Mouse (Mus musculus) lung, embryonic 15.5 days (tissue): ENCODE measurements around the gene Psen1. TPM values are rescaled to one million over a fixed set of nuclear protein-coding genes. Genes with fewer than 3 reads are reported as not detected.

ENCODE experiments used
- ATAC-seq: fragments of 200-750 bp; cut with Nextera tagmentation; 2 replicates; pipeline ENCODE4 v1.8.0; 2017; ENCODE audit warnings: moderate number of reproducible peaks, borderline replicate concordance; ENCODE audit not compliant: low FRiP score, low TSS enrichment; ENCODE audit errors: extremely low read depth
- H3K27ac ChIP-seq: fragments of 300-500 bp; sonication (generic); 2 replicates; pipeline ENCODE4 v1.5.1; 2015; ENCODE audit warnings: moderate library complexity, mild to moderate bottlenecking, inconsistent platforms
- H3K27me3 ChIP-seq: fragments of 300-500 bp; sonication (generic); 2 replicates; pipeline ENCODE4 v1.6.1; 2015; ENCODE audit warnings: inconsistent platforms
- H3K36me3 ChIP-seq: fragments of 300-500 bp; sonication (generic); 2 replicates; pipeline ENCODE4 v1.6.1; 2015; ENCODE audit warnings: inconsistent platforms
- H3K4me1 ChIP-seq: fragments of 300-500 bp; sonication (generic); 2 replicates; pipeline ENCODE4 v1.6.1; 2015; ENCODE audit warnings: inconsistent platforms
- H3K4me2 ChIP-seq: fragments of 300-500 bp; sonication (generic); 2 replicates; pipeline ENCODE4 v1.6.1; 2015; ENCODE audit warnings: inconsistent platforms, mild to moderate bottlenecking, moderate library complexity
- H3K4me3 ChIP-seq: fragments of 300-500 bp; sonication (generic); 2 replicates; pipeline ENCODE4 v1.5.1; 2015; ENCODE audit warnings: mild to moderate bottlenecking, inconsistent platforms
- H3K9ac ChIP-seq: fragments of 300-500 bp; sonication (generic); 2 replicates; pipeline ENCODE4 v1.6.1; 2015; ENCODE audit warnings: inconsistent platforms
- H3K9me3 ChIP-seq: fragments of 300-500 bp; sonication (generic); 2 replicates; pipeline ENCODE4 v1.6.1; 2016; ENCODE audit warnings: inconsistent platforms
- WGBS: fragments of 180-500 bp; shearing (Covaris S2); methylation state at CpG from one replicate; pipeline ENCODE4 v1.1.7; 2015; 5-methylcytosine and 5-hydroxymethylcytosine counted together
- polyA plus RNA-seq: library from polyadenylated mRNA; unstranded; fragments of >200 nt; fragmentation: Nextera tagmentation; extraction: Ambion mirVana; gene quantifications from 2 replicates; pipeline ENCODE4 v1.2.1, GENCODE M21; 2015

Psen1 gene
- polyA plus RNA-seq, 1 experiment from 2014 or later, result 51.7 TPM

DNA sequence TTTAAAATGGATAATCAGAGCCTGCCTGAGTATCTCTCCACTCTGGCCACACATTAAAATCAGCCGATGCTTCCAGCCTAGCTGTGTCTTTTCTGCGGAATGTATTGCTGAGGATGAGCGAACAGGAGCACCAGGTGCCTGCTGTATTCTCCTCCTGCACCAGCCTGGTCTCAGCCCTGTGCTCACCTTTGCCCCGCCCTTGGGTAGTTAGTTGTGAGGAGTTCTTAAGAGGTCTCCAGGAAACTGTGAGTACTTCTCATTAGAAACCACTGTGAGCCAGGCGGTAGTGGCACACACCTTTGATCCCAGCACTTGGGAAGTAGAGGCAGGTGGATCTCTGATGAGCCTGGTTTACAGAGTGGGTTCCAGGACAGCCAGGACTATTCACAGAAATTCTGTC lies 44.3 kb downstream of the Psen1 start:
- no peak overlapping the region for H3K9ac ChIP-seq
- no peaks in the 10 kb centered on the region for H3K4me1 ChIP-seq
- no peak overlapping the region for H3K27ac ChIP-seq
- no peak overlapping the region for H3K4me3 ChIP-seq
- no peak for ATAC-seq
- H3K36me3 ChIP-seq, result peaks cover 82% of the 10 kb centered on the region
- H3K4me2 ChIP-seq, result no peak overlapping the region
- H3K9me3 ChIP-seq, result no peaks in the 10 kb centered on the region
- WGBS, result 89% methylated on average over 5 of the region's 5 CpGs
- no peaks in the 10 kb centered on the region for H3K27me3 ChIP-seq

DNA sequence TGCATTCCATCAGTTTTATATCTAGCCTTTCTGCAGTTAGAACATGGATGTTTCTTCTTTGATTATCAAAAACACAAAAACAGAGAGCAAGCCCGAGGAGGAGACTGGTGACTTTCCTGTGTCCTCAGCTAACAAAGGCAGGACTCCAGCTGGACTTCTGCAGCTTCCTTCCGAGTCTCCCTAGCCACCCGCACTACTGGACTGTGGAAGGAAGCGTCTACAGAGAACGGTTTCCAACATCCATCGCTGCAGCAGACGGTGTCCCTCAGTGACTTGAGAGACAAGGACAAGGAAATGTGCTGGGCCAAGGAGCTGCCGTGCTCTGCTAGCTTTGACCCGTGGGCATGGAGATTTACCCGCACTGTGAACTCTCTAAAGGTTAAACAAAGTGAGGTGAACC lies 46.1 kb downstream of the Psen1 start:
- H3K9me3 ChIP-seq, result no peaks in the 10 kb centered on the region
- no peak overlapping the region for H3K4me3 ChIP-seq
- H3K4me1 ChIP-seq, result no peaks in the 10 kb centered on the region
- peaks cover 66% of the 10 kb centered on the region for H3K36me3 ChIP-seq
- WGBS, result 86% methylated on average over 10 of the region's 10 CpGs
- no peak for ATAC-seq
- no peaks in the 10 kb centered on the region for H3K27me3 ChIP-seq
- no peak overlapping the region for H3K27ac ChIP-seq
- H3K9ac ChIP-seq, result no peak overlapping the region
- H3K4me2 ChIP-seq, result no peak overlapping the region

DNA sequence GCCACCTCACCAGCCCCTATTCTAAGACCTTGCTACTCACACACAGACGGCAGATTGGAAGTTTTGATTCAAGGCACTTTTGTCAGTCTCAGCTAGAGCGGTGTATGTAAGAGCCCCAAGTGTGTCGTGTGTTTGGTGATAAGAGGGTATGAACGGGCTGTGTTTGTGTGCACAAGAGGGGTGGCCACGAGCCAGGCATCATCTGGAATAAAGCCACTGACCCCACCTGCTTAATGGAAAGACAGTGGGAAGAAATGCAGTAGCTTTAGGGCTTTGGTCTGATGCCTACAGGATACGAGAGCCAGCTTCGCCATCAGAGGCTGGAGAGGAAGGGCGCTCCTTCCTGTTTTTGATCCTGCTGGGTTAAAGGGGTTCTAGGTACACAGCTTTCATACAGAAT lies 48.3 kb downstream of the Psen1 start:
- no peak for ATAC-seq
- H3K27me3 ChIP-seq, result no peaks in the 10 kb centered on the region
- 65% methylated on average over 8 of the region's 8 CpGs for WGBS
- peaks cover 48% of the 10 kb centered on the region for H3K36me3 ChIP-seq
- H3K4me2 ChIP-seq, result no peak overlapping the region
- H3K9ac ChIP-seq, result no peak overlapping the region
- no peaks in the 10 kb centered on the region for H3K4me1 ChIP-seq
- H3K27ac ChIP-seq, result no peak overlapping the region
- H3K4me3 ChIP-seq, result no peak overlapping the region
- no peaks in the 10 kb centered on the region for H3K9me3 ChIP-seq

DNA sequence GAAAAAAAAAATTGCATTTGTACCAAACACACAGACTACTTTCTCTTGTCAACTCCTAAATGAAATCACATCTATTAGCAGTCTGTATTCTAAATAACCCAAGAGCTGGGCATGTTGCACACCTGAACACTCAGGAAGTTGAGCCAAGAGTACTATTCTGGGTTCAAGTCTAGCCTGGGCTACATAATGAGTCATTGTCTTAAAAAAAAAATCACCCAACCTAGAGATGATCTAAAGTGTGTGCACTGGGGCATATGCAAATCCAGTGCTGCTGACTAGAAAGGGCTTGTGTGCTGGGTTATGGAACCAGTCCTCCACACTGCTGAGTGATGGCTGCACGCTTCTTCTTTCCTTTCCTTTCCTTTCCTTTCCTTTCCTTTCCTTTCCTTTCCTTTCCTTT lies 50.7 kb downstream of the Psen1 start:
- WGBS, result 93% methylated on average over 1 of the region's 1 CpGs
- no peak overlapping the region for H3K27ac ChIP-seq
- no peaks in the 10 kb centered on the region for H3K27me3 ChIP-seq

DNA sequence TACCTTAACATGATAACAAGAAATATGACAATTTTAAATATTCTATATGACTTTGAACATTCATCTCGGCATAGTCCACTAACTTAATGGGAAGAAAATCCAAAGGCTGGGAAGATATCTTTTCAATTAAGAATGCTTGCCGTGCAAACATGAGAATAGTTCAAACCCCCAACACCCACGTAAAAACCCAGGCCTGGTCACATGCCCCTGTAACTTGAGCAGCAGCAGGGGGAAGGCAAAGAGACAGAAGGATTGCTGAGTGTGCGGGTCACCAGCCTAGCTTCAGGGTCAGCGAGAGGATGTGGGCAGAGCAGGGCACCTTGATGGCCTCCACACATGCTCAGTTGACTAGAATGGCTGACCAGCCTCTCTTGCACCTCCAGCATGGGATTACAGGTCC lies 53.8 kb downstream of the Psen1 start:
- Histone ChIP-seq H3K36me3 (peaks cover 2% of the 10 kb centered on the region; the same call in 1 of the 2 replicates), H3K4me2 (no peak overlapping the region), H3K27ac (no peak overlapping the region), H3K9me3 (no peaks in the 10 kb centered on the region), H3K9ac (no peak overlapping the region), H3K27me3 (no peaks in the 10 kb centered on the region), H3K4me3 (no peak overlapping the region), H3K4me1 (no peaks in the 10 kb centered on the region)
- WGBS, result 50% methylated on average over 5 of the region's 5 CpGs
- ATAC-seq, result no peak

More for the DNA sequence above, 50.7 kb downstream of the Psen1 start:
- no peaks in the 10 kb centered on the region for H3K4me1 ChIP-seq
- no peak overlapping the region for H3K4me3 ChIP-seq
- H3K9me3 ChIP-seq, result no peaks in the 10 kb centered on the region
- ATAC-seq, result no peak
- peaks cover 25% of the 10 kb centered on the region for H3K36me3 ChIP-seq
- H3K9ac ChIP-seq, result no peak overlapping the region
- no peak overlapping the region for H3K4me2 ChIP-seq

DNA sequence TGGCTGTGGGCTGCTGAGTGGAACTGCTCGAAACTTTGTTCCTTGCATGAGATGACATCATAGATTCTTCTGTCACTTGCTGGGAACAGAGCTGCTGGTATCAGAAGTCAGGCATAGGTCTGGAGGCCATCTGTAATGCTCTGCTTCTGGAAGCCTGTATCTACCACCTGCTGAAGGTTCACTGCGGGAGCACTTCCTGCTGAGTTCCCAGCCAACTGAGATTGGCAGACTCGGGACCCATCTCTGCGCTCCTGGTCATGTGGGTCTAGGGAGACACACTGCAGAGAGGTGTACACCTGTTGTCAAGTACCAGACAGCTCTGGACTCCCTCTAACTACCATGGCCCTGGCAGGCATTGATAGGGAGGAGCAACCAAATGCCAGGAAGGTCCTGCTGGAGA lies 54.9 kb downstream of the Psen1 start:
- Histone ChIP-seq H3K36me3 (no peaks in the 10 kb centered on the region), H3K4me3 (no peak overlapping the region), H3K27me3 (no peaks in the 10 kb centered on the region), H3K4me1 (no peaks in the 10 kb centered on the region), H3K27ac (no peak overlapping the region), H3K9me3 (no peaks in the 10 kb centered on the region), H3K4me2 (no peak overlapping the region), H3K9ac (no peak overlapping the region)
- no peak for ATAC-seq
- WGBS, result 68% methylated on average over 4 of the region's 4 CpGs

DNA sequence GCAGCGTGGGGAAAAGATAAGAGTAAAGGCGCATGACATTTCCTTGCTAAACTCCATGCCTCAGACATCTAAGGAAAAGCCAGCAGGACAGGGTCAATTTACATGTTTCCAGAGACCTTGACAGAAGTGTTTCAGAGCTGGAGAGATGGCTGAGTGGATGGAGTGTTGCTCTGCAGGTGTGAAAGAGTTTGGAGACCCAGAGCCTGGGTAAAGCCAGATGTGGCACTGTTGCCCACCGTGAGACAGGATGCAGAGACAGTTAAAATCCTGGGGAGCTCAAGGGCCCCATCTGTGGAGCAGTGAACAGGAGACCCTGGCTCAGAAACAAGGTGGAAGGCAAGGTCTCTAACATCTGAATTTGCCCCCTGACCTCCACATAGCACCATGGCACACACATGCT lies 55.8 kb downstream of the Psen1 start:
- Histone ChIP-seq H3K9ac (no peak overlapping the region), H3K27ac (no peak overlapping the region), H3K27me3 (no peaks in the 10 kb centered on the region), H3K4me1 (no peaks in the 10 kb centered on the region), H3K9me3 (no peaks in the 10 kb centered on the region), H3K4me3 (no peak overlapping the region), H3K4me2 (no peak overlapping the region), H3K36me3 (no peaks in the 10 kb centered on the region)
- no peak for ATAC-seq
- WGBS, result 54% methylated on average over 3 of the region's 3 CpGs

DNA sequence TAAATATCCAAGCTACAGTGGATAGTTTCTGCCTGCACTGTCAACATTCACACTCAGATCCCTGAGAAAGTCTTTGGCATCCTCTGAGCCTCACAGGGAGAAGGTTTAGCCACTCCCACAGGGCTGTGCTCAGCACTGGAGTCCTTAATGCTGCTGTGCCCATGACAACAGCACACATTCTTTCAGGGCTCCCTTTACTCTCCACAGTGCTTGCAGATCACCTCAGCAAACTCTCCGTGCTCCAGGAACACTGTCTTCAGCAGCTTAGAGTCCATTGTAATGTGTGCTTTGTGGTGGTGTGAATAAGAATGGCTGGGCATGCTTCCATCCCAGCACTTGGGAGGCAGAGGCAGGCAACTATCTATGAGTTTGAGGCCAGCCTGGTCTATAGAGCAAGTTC lies 61.2 kb downstream of the Psen1 start:
- Histone ChIP-seq H3K4me1 (peaks cover 12% of the 10 kb centered on the region), H3K4me2 (no peak overlapping the region), H3K4me3 (no peak overlapping the region), H3K27me3 (no peaks in the 10 kb centered on the region), H3K9me3 (no peaks in the 10 kb centered on the region), H3K36me3 (no peaks in the 10 kb centered on the region), H3K27ac (no peak overlapping the region), H3K9ac (no peak overlapping the region)
- WGBS, result 41% methylated on average over 1 of the region's 1 CpGs
- no peak for ATAC-seq

DNA sequence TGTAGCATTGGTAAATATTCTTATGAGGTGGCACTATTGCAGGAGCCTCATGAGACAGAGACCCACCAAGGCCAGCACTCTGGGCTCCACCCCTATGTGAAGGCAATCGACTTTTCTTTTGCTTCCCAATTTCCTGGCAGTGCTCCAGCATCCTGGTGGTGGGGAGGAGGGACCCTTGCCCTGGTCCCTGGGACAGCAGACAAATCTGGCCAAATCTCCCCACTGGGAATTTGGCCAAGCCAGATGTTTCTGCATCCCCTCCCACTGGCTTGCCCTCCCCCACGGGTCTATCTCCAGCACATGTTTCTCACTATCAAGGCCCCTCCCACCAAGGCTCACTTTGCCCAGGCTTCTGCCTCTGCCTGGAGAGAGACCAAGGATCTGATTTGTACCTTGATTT lies 64.5 kb downstream of the Psen1 start:
- WGBS, result 17% methylated on average over 2 of the region's 2 CpGs
- peak; percentile 73; the same call in 1 of the 2 replicates for ATAC-seq
- no peak overlapping the region for H3K9ac ChIP-seq

DNA sequence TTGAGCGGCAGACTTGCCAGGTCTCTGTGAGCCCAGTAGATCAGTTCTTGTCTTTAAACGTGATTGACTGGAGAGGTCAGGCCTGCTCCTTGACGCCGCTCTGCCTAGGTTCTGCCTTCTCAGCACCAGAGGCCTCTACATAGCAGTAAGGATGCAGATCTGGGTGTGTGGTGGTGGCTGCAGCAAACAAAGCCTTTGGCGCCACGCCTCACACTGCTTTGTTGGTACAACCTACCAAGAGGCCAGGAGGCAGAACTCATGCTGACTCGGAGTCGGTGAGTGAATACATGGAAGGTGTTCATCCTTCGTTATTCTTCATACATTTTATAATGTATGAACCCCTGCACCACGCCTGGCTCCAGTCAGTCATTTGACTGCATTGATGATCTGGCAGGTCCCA lies 70.8 kb downstream of the Psen1 start:
- no peak for ATAC-seq
- no peak overlapping the region for H3K27ac ChIP-seq
- H3K4me1 ChIP-seq, result peaks cover 13% of the 10 kb centered on the region
- no peaks in the 10 kb centered on the region for H3K9me3 ChIP-seq
- H3K4me3 ChIP-seq, result no peak overlapping the region
- H3K4me2 ChIP-seq, result no peak overlapping the region
- H3K27me3 ChIP-seq, result no peaks in the 10 kb centered on the region
- 70% methylated on average over 10 of the region's 10 CpGs for WGBS
- H3K36me3 ChIP-seq, result no peaks in the 10 kb centered on the region
- H3K9ac ChIP-seq, result no peak overlapping the region

More for the DNA sequence above, 64.5 kb downstream of the Psen1 start:
- H3K4me3 ChIP-seq, result no peak overlapping the region
- H3K4me2 ChIP-seq, result no peak overlapping the region
- peaks cover 12% of the 10 kb centered on the region for H3K4me1 ChIP-seq
- no peaks in the 10 kb centered on the region for H3K9me3 ChIP-seq
- no peaks in the 10 kb centered on the region for H3K27me3 ChIP-seq
- H3K36me3 ChIP-seq, result no peaks in the 10 kb centered on the region
- no peak overlapping the region for H3K27ac ChIP-seq

DNA sequence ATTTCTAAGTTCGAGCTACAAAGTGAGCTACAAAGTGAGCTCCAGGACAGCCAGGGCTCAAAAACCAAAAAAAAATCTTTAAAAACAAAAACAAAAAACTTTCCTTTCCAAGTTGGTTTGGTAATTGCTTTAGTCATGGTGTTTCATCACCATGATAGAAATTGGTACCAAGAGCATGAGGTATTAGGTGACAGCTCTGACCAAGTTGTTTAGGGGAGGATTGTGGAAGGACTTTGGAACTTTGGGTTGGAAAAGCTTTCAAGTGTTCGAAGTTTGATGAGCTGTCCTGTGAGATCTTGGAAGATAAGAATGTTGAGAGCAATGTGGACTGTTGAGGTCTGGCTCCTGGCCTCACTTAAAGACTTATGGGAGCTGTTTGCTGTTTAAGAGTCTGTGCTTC lies 72.2 kb downstream of the Psen1 start:
- ATAC-seq, result no peak
- Histone ChIP-seq H3K9ac (no peak overlapping the region), H3K4me3 (no peak overlapping the region), H3K9me3 (no peaks in the 10 kb centered on the region), H3K4me2 (no peak overlapping the region), H3K27ac (no peak overlapping the region), H3K4me1 (peaks cover 18% of the 10 kb centered on the region), H3K36me3 (no peaks in the 10 kb centered on the region), H3K27me3 (no peaks in the 10 kb centered on the region)
- 64% methylated on average over 2 of the region's 2 CpGs for WGBS

DNA sequence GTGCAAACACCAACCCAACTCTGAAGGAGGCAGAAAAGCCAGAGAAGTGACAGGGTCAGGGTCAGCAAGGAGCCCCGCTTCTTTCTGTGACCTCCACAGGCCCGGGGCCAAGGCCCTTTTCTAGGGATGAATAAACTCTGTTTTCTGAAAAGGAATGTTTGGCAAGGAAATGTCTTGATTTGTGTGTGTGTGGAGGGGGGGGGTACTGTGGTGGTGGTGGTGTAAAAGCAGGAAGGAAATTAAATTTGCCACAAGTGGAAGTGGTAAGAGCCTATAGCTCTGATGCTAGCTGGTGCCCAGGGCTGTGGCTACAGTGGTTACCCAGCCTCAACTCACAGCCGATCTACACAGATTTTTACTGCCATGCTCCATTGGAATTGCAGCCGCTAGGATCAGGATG lies 74.8 kb downstream of the Psen1 start:
- peaks cover 5% of the 10 kb centered on the region; the same call in 1 of the 2 replicates for H3K27me3 ChIP-seq
- no peaks in the 10 kb centered on the region for H3K9me3 ChIP-seq
- no peak overlapping the region for H3K4me3 ChIP-seq
- no peak for ATAC-seq
- H3K9ac ChIP-seq, result no peak overlapping the region
- no peaks in the 10 kb centered on the region for H3K36me3 ChIP-seq
- no peak overlapping the region for H3K4me2 ChIP-seq
- 0 out of 2 replicates have a peak overlapping the region, but pooled peaks have one; percentile 54 for H3K27ac ChIP-seq
- WGBS, result 25% methylated on average over 4 of the region's 4 CpGs
- peaks cover 18% of the 10 kb centered on the region for H3K4me1 ChIP-seq
